Mouse (Mus musculus): ENCODE results near the gene Clcnkb. TPM values are rescaled to one million over a fixed set of nuclear protein-coding genes. Genes with fewer than 3 reads are reported as not detected.

The Clcnkb gene
- polyA plus RNA-seq, 1 experiment from 2014 or later: not detected

- H3K27ac ChIP-seq: no peak overlapping the region
- H3K4me3 ChIP-seq: no peak overlapping the region
- no peaks in the 10 kb centered on the region for H3K9me3 ChIP-seq
- no peak overlapping the region for H3K4me2 ChIP-seq
- H3K9ac ChIP-seq: no peak overlapping the region
- peaks cover 8% of the 10 kb centered on the region for H3K4me1 ChIP-seq
- H3K36me3 ChIP-seq: no peaks in the 10 kb centered on the region
- no peaks in the 10 kb centered on the region for H3K27me3 ChIP-seq
- ATAC-seq (ENCODE audit: insufficient number of reproducible peaks, insufficient read depth, low FRiP score, low TSS enrichment, low read depth): no peak
- 48% methylated on average over 9 of the region's 9 CpGs for whole genome bisulfite sequencing
Measured at GRCm38 (mm10) chr4:141430997-141431396, 15.2 kb upstream of the Clcnkb start.

- H3K9me3 ChIP-seq: no peaks in the 10 kb centered on the region
- ATAC-seq (ENCODE audit: insufficient number of reproducible peaks, insufficient read depth, low FRiP score, low TSS enrichment, low read depth): no peak
- H3K4me2 ChIP-seq: no peak overlapping the region
- H3K9ac ChIP-seq: no peak overlapping the region
- peaks cover 18% of the 10 kb centered on the region for H3K4me1 ChIP-seq
- WGBS: 56% methylated on average over 9 of the region's 9 CpGs
- H3K36me3 ChIP-seq: no peaks in the 10 kb centered on the region
- H3K27ac ChIP-seq: no peak overlapping the region
- no peak overlapping the region for H3K4me3 ChIP-seq
- peaks cover 3% of the 10 kb centered on the region for H3K27me3 ChIP-seq
Measured at GRCm38 (mm10) chr4:141429847-141430246, 14.0 kb upstream of the Clcnkb start.

- no peak overlapping the region for H3K9ac ChIP-seq
- ATAC-seq (ENCODE audit: insufficient number of reproducible peaks, insufficient read depth, low FRiP score, low TSS enrichment, low read depth): no peak
- H3K9me3 ChIP-seq: no peaks in the 10 kb centered on the region
- peaks cover 19% of the 10 kb centered on the region for H3K4me1 ChIP-seq
- H3K27ac ChIP-seq: no peak overlapping the region
- H3K36me3 ChIP-seq: no peaks in the 10 kb centered on the region
- H3K4me3 ChIP-seq: no peak overlapping the region
- H3K27me3 ChIP-seq: peaks cover 6% of the 10 kb centered on the region
- WGBS: 82% methylated on average over 6 of the region's 6 CpGs
- no peak overlapping the region for H3K4me2 ChIP-seq
Measured at GRCm38 (mm10) chr4:141429381-141429780, 13.6 kb upstream of the Clcnkb start.

GRCm38 (mm10) chr4:141427921-141428320 is 12.1 kb upstream of the Clcnkb start:
- Histone ChIP-seq H3K27ac (no peak overlapping the region), H3K9ac (no peak overlapping the region), H3K36me3 (no peaks in the 10 kb centered on the region), H3K4me1 (peaks cover 19% of the 10 kb centered on the region), H3K9me3 (no peaks in the 10 kb centered on the region), H3K4me2 (no peak overlapping the region), H3K27me3 (peaks cover 12% of the 10 kb centered on the region), H3K4me3 (no peak overlapping the region)
- no peak for ATAC-seq (ENCODE audit: insufficient number of reproducible peaks, insufficient read depth, low FRiP score, low TSS enrichment, low read depth)
- WGBS: 82% methylated on average over 13 of the region's 13 CpGs

GRCm38 (mm10) chr4:141426796-141427745 is 11.3 kb upstream of the Clcnkb start:
- Histone ChIP-seq H3K4me2 (peak overlapping the region; percentile 90; the same call in 1 of the 2 replicates), H3K4me3 (no peak overlapping the region)
- ATAC-seq (ENCODE audit: insufficient number of reproducible peaks, insufficient read depth, low FRiP score, low TSS enrichment, low read depth): no peak

GRCm38 (mm10) chr4:141425484-141426479 is 10.0 kb upstream of the Clcnkb start:
- Histone ChIP-seq H3K9ac (peak overlapping the region; percentile 67), H3K27ac (peak overlapping the region; percentile 48; the same call in 1 of the 2 replicates), H3K4me3 (peak overlapping the region; percentile 51), H3K27me3 (peaks cover 18% of the 10 kb centered on the region), H3K9me3 (no peaks in the 10 kb centered on the region), H3K36me3 (no peaks in the 10 kb centered on the region), H3K4me1 (peaks cover 20% of the 10 kb centered on the region), H3K4me2 (peak overlapping the region; percentile 90)
- ATAC-seq (ENCODE audit: insufficient number of reproducible peaks, insufficient read depth, low FRiP score, low TSS enrichment, low read depth): peak; percentile 74
- 4% methylated on average over 36 of the region's 36 CpGs for WGBS

More at GRCm38 (mm10) chr4:141426796-141427745, 11.3 kb upstream of the Clcnkb start:
- WGBS: 76% methylated on average over 10 of the region's 10 CpGs
- Histone ChIP-seq H3K9ac (no peak overlapping the region), H3K36me3 (no peaks in the 10 kb centered on the region), H3K9me3 (no peaks in the 10 kb centered on the region), H3K4me1 (peaks cover 19% of the 10 kb centered on the region), H3K27ac (peak overlapping the region; percentile 11; the same call in 1 of the 2 replicates), H3K27me3 (peaks cover 12% of the 10 kb centered on the region)

GRCm38 (mm10) chr4:141423691-141424431 is 8.0 kb upstream of the Clcnkb start:
- Histone ChIP-seq H3K9me3 (no peaks in the 10 kb centered on the region), H3K27ac (no peak overlapping the region), H3K4me1 (peaks cover 29% of the 10 kb centered on the region), H3K36me3 (no peaks in the 10 kb centered on the region), H3K4me2 (no peak overlapping the region), H3K4me3 (no peak overlapping the region), H3K27me3 (peaks cover 20% of the 10 kb centered on the region), H3K9ac (no peak overlapping the region)
- no peak for ATAC-seq (ENCODE audit: insufficient number of reproducible peaks, insufficient read depth, low FRiP score, low TSS enrichment, low read depth)
- WGBS: 85% methylated on average over 13 of the region's 13 CpGs

- H3K4me1 ChIP-seq: peaks cover 29% of the 10 kb centered on the region
- no peaks in the 10 kb centered on the region for H3K36me3 ChIP-seq
- no peak overlapping the region for H3K27ac ChIP-seq
- no peak for ATAC-seq (ENCODE audit: insufficient number of reproducible peaks, insufficient read depth, low FRiP score, low TSS enrichment, low read depth)
- no peaks in the 10 kb centered on the region for H3K9me3 ChIP-seq
- H3K9ac ChIP-seq: no peak overlapping the region
- WGBS: 79% methylated on average over 5 of the region's 5 CpGs
- H3K27me3 ChIP-seq: peaks cover 20% of the 10 kb centered on the region
- no peak overlapping the region for H3K4me2 ChIP-seq
- H3K4me3 ChIP-seq: no peak overlapping the region
Measured at GRCm38 (mm10) chr4:141423288-141423687, 7.5 kb upstream of the Clcnkb start.

- Histone ChIP-seq H3K9me3 (no peaks in the 10 kb centered on the region), H3K4me1 (peaks cover 29% of the 10 kb centered on the region), H3K4me2 (no peak overlapping the region), H3K36me3 (no peaks in the 10 kb centered on the region), H3K4me3 (no peak overlapping the region), H3K27ac (no peak overlapping the region), H3K9ac (no peak overlapping the region), H3K27me3 (peaks cover 20% of the 10 kb centered on the region)
- 81% methylated on average over 5 of the region's 5 CpGs for whole genome bisulfite sequencing
- ATAC-seq (ENCODE audit: insufficient number of reproducible peaks, insufficient read depth, low FRiP score, low TSS enrichment, low read depth): no peak
Measured at GRCm38 (mm10) chr4:141422841-141423240, 7.0 kb upstream of the Clcnkb start.

GRCm38 (mm10) chr4:141421423-141421822 is 5.6 kb upstream of the Clcnkb start:
- no peak overlapping the region for H3K4me2 ChIP-seq
- no peaks in the 10 kb centered on the region for H3K9me3 ChIP-seq
- H3K27ac ChIP-seq: no peak overlapping the region
- peaks cover 25% of the 10 kb centered on the region for H3K4me1 ChIP-seq
- 67% methylated on average over 14 of the region's 14 CpGs for WGBS
- no peak for ATAC-seq (ENCODE audit: insufficient number of reproducible peaks, insufficient read depth, low FRiP score, low TSS enrichment, low read depth)
- H3K4me3 ChIP-seq: no peak overlapping the region
- H3K36me3 ChIP-seq: no peaks in the 10 kb centered on the region
- peaks cover 20% of the 10 kb centered on the region for H3K27me3 ChIP-seq
- H3K9ac ChIP-seq: peak overlapping the region; percentile 46; the same call in 1 of the 2 replicates

GRCm38 (mm10) chr4:141420886-141421285 is 5.1 kb upstream of the Clcnkb start:
- Histone ChIP-seq H3K9me3 (no peaks in the 10 kb centered on the region), H3K4me2 (no peak overlapping the region), H3K4me1 (peaks cover 20% of the 10 kb centered on the region), H3K4me3 (no peak overlapping the region), H3K27me3 (peaks cover 20% of the 10 kb centered on the region), H3K9ac (no peak overlapping the region), H3K36me3 (no peaks in the 10 kb centered on the region), H3K27ac (no peak overlapping the region)
- WGBS: 48% methylated on average over 9 of the region's 9 CpGs
- ATAC-seq (ENCODE audit: insufficient number of reproducible peaks, insufficient read depth, low FRiP score, low TSS enrichment, low read depth): no peak

All from embryonic facial prominence, embryonic 13.5 days (tissue).